Mouse (Mus musculus): ENCODE data around the gene Wnt3. TPM values are rescaled to one million over a fixed set of nuclear protein-coding genes. Genes with fewer than 3 reads are reported as not detected.
"Not testable (repeated sequence)": the region's sequence is repeated elsewhere in the genome, so short reads cannot be mapped to it uniquely, and the experiment has no call there.

The Wnt3 gene
- polyA plus RNA-seq, 1 experiment from 2014 or later = 14.8 TPM

DNA sequence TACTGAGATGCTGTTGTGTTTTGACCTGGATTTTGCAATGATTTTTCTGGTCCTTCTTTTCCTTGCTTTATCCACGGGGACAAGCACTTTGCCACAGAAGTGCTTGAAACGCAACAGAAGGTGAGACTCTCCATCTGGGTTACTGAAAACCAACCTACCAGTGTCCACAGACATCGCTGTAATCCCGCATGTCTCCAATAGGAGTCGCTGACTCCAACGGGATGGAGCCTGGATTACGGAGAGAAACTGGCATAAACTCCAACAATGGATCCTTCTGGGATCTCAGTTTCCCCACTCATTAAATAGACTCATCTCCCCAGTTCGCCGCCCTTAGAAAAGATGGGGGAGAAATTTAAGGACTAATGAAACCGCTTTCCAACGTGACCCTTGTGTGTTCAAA, 15.9 kb upstream of the Wnt3 start:
- no peak overlapping the region for H3K4me3 ChIP-seq
- no peak overlapping the region for H3K9ac ChIP-seq
- H3K9me3 ChIP-seq = no peaks in the 10 kb centered on the region
- no peak overlapping the region for H3K4me2 ChIP-seq
- no peaks in the 10 kb centered on the region; the same call in 1 of the 2 replicates for H3K4me1 ChIP-seq
- no peaks in the 10 kb centered on the region; the same call in 1 of the 2 replicates for H3K27me3 ChIP-seq (replicated peaks)
- H3K27ac ChIP-seq = no peak overlapping the region
- 49% methylated on average over 11 of the region's 11 CpGs for WGBS
- no peaks in the 10 kb centered on the region for H3K36me3 ChIP-seq (replicated peaks)
- no peak for ATAC-seq (replicated peaks)

GRCm38 (mm10) chr11:103758706-103759105, 15.2 kb upstream of the Wnt3 start:
- Histone ChIP-seq H3K36me3 (replicated peaks) (no peaks in the 10 kb centered on the region), H3K27ac (no peak overlapping the region), H3K9ac (no peak overlapping the region), H3K9me3 (no peaks in the 10 kb centered on the region), H3K4me1 (no peaks in the 10 kb centered on the region; the same call in 1 of the 2 replicates), H3K27me3 (replicated peaks) (no peaks in the 10 kb centered on the region; the same call in 1 of the 2 replicates), H3K4me3 (no peak overlapping the region), H3K4me2 (no peak overlapping the region)
- no peak for ATAC-seq (replicated peaks)
- 9% methylated on average over 6 of the region's 6 CpGs for WGBS

DNA sequence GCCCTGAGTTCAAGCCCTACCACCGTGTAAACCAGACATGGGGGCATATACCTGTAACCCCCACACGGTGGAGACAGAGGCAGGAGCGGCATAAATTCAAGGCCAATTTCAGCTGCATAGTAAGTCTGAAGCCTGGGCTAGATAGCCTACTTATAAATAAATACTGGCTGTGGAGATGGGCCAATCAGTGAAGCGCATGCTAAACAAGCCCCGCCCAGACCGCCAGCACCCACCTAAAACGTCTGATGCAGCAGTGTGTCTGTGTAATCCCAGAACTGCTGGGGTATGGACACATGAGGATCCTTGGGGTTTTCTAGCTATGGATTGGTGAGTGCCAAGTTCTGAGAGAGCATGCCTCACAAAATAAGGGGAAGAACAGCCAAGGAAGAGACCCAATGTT, 13.8 kb upstream of the Wnt3 start:
- WGBS = 65% methylated on average over 7 of the region's 7 CpGs
- Histone ChIP-seq H3K4me3 (no peak overlapping the region), H3K4me1 (peaks cover 6% of the 10 kb centered on the region; the same call in 1 of the 2 replicates), H3K4me2 (no peak overlapping the region), H3K9ac (no peak overlapping the region), H3K27ac (no peak overlapping the region), H3K36me3 (replicated peaks) (no peaks in the 10 kb centered on the region), H3K9me3 (no peaks in the 10 kb centered on the region), H3K27me3 (replicated peaks) (no peaks in the 10 kb centered on the region; the same call in 1 of the 2 replicates)
- ATAC-seq (replicated peaks) = no peak

DNA sequence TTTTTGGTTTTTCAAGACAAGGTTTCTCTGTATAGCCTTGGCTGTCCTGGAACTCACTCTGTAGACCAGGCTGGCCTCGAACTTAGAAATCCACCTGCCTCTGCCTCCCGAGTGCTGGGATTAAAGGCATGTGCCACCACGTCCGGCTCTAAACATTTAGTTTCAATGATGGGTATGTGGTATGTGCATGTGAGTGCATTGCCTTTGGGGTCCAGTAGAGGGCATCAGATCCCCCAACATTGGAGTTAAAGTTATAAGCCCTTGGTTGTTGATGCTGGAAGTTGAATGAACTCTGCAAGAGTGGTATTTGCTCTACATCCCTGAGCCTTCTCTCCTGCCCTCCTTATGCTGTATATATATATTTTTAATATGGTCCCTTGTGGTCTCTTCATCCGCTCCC, 13.1 kb upstream of the Wnt3 start:
- ATAC-seq (replicated peaks); H3K36me3 ChIP-seq (replicated peaks): not testable (repeated sequence)
- WGBS = 90% methylated on average over 5 of the region's 5 CpGs

DNA sequence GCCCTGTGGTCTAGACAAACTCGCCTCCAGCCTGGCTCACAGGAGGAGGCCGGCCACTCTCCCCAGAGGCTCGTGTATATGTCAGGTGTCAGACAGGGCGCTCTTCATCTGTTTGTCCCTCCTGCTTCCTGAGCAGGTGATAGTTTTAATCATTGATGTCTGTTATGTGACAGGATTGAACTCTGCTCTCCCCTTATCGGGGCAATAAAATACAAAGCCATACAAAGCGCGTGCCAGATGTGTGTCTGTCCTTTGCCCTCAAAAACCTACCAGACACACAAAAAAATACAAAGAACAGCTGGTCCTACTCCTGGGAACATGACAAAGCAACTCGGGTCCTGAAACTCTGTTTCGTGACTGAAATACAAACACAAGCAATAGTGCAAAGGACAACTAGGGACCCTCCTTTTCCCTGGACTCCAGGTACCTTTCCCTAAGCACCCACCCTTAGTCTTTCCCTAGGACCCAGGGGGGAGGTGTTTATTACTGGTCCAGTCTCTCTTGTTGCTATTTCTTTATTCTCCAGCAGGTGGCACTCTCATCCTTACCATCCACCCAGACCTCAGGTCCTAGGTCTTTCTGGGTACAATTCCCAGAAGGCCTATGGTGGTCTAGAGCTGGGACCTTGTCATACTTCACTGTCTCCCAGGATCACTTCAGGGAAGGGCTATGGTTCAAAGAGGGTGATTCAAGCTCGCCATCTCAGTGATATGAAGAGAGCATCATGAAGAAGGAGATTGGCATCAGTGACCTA, 10.4 kb upstream of the Wnt3 start:
- ATAC-seq (replicated peaks) = peak; percentile 62
- no peak overlapping the region for H3K4me2 ChIP-seq
- H3K4me1 ChIP-seq = peaks cover 14% of the 10 kb centered on the region
- no peaks in the 10 kb centered on the region for H3K9me3 ChIP-seq
- H3K4me3 ChIP-seq = no peak overlapping the region
- H3K27ac ChIP-seq = no peak overlapping the region
- H3K36me3 ChIP-seq (replicated peaks) = no peaks in the 10 kb centered on the region
- no peak overlapping the region for H3K9ac ChIP-seq
- 35% methylated on average over 10 of the region's 10 CpGs for WGBS
- peaks cover 4% of the 10 kb centered on the region for H3K27me3 ChIP-seq (replicated peaks)

More for the DNA sequence above, 13.1 kb upstream of the Wnt3 start:
- H3K27me3 ChIP-seq (replicated peaks); H3K9me3 ChIP-seq; H3K4me3 ChIP-seq; H3K4me2 ChIP-seq; H3K9ac ChIP-seq; H3K27ac ChIP-seq: not testable (repeated sequence)
- peaks cover 14% of the 10 kb centered on the region for H3K4me1 ChIP-seq

GRCm38 (mm10) chr11:103764601-103765000, 9.3 kb upstream of the Wnt3 start:
- 30% methylated on average over 6 of the region's 6 CpGs for WGBS
- no peaks in the 10 kb centered on the region for H3K9me3 ChIP-seq
- H3K4me3 ChIP-seq = no peak overlapping the region
- no peak overlapping the region for H3K9ac ChIP-seq
- H3K27ac ChIP-seq = no peak overlapping the region
- no peak overlapping the region for H3K4me2 ChIP-seq
- H3K4me1 ChIP-seq = peaks cover 14% of the 10 kb centered on the region
- ATAC-seq (replicated peaks) = no peak
- peaks cover 9% of the 10 kb centered on the region; the same call in 1 of the 2 replicates for H3K27me3 ChIP-seq (replicated peaks)
- no peaks in the 10 kb centered on the region for H3K36me3 ChIP-seq (replicated peaks)

DNA sequence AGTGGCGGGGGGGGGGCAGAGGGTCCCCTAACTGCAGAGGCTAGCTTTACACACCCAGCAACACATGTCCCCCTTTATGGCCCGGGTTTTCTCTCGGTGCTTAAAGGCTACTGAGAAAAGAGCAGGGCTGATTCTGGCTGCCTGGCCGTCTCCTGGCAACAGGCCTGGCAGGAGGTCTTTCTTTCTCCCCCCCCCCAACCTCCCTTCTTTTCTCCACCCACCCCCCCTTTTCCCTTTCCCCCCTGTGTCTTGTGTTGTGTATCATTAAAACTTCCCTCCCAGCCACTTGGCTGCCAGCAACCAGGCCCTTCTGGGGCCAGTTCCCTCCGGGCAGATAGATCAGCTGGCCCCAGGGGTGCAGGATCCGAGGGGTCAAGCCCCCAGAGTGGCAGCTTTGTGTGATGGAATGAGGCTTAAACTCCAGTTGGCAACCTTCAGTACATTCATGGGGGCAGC, 8.4 kb upstream of the Wnt3 start:
- H3K9ac ChIP-seq = no peak overlapping the region

DNA sequence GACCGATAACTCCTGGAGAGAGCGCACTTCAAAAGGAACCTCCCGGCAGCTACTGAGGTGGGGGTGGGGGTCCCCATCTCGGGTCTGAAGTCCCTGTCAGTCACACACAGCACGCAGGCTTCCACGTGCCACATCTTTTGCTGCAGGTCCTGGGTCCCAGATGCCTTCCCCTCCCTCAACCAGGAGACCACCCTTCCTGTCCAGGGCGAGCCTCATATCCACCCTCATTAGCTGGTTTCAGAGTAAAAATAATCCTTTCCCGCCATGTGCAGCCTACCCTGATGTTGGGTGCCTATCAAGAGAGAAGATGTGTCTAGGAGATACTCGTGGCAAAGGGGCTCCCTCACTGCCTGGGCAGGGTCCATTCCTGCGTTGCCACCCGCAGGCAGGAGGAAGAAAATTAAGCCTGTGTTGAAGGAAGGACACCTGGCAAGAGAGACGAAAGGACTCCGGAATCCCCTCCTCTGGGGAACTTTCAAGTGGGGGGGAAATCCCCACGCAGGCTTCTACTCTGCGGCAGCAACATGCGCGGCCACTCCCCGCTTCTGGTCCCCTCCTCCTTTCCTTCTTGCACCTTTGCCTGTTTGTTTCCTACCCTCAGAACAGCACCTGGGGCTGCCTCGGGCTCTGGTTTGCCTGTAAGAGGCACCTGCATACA, 2.7 kb upstream of the Wnt3 start:
- no peak for ATAC-seq (replicated peaks)
- H3K27me3 ChIP-seq (replicated peaks) = peaks cover 54% of the 10 kb centered on the region
- peak overlapping the region; percentile 87 for H3K4me2 ChIP-seq
- WGBS = 2% methylated on average over 19 of the region's 19 CpGs
- no peak overlapping the region for H3K27ac ChIP-seq
- H3K9me3 ChIP-seq = no peaks in the 10 kb centered on the region
- no peaks in the 10 kb centered on the region for H3K36me3 ChIP-seq (replicated peaks)
- no peak overlapping the region for H3K9ac ChIP-seq
- peak overlapping the region; percentile 20; the same call in 1 of the 2 replicates for H3K4me3 ChIP-seq
- H3K4me1 ChIP-seq = peaks cover 44% of the 10 kb centered on the region

More for the DNA sequence above, 8.4 kb upstream of the Wnt3 start:
- Histone ChIP-seq H3K36me3 (replicated peaks) (no peaks in the 10 kb centered on the region), H3K27me3 (replicated peaks) (peaks cover 17% of the 10 kb centered on the region), H3K9me3 (no peaks in the 10 kb centered on the region), H3K4me1 (peaks cover 17% of the 10 kb centered on the region), H3K27ac (peak overlapping the region; percentile 38; the same call in 1 of the 2 replicates), H3K4me2 (no peak overlapping the region), H3K4me3 (no peak overlapping the region)
- ATAC-seq (replicated peaks) = peak; percentile 75
- WGBS = 8% methylated on average over 6 of the region's 6 CpGs

GRCm38 (mm10) chr11:103772505-103773386, 1.2 kb upstream of the Wnt3 start:
- Histone ChIP-seq H3K27ac (peak overlapping the region; percentile 70; the same call in 1 of the 2 replicates), H3K36me3 (replicated peaks) (no peaks in the 10 kb centered on the region), H3K4me2 (peak overlapping the region; percentile 87), H3K9me3 (no peaks in the 10 kb centered on the region), H3K4me1 (peaks cover 57% of the 10 kb centered on the region), H3K4me3 (peak overlapping the region; percentile 49), H3K9ac (peak overlapping the region; percentile 41; the same call in 1 of the 2 replicates), H3K27me3 (replicated peaks) (peaks cover 52% of the 10 kb centered on the region)
- ATAC-seq (replicated peaks) = no peak
- WGBS = 2% methylated on average over 23 of the region's 23 CpGs

GRCm38 (mm10) chr11:103774228-103774530, 229 bp downstream of the Wnt3 start:
- Histone ChIP-seq H3K9ac (peak overlapping the region; percentile 31), H3K27me3 (replicated peaks) (peaks cover 52% of the 10 kb centered on the region), H3K27ac (peak overlapping the region; percentile 70), H3K4me1 (peaks cover 58% of the 10 kb centered on the region), H3K9me3 (no peaks in the 10 kb centered on the region), H3K4me3 (peak overlapping the region; percentile 49), H3K36me3 (replicated peaks) (no peaks in the 10 kb centered on the region), H3K4me2 (peak overlapping the region; percentile 87)
- 1% methylated on average over 19 of the region's 19 CpGs for WGBS
- ATAC-seq (replicated peaks) = peak; percentile 40; the same call in 1 of the 2 replicates

DNA sequence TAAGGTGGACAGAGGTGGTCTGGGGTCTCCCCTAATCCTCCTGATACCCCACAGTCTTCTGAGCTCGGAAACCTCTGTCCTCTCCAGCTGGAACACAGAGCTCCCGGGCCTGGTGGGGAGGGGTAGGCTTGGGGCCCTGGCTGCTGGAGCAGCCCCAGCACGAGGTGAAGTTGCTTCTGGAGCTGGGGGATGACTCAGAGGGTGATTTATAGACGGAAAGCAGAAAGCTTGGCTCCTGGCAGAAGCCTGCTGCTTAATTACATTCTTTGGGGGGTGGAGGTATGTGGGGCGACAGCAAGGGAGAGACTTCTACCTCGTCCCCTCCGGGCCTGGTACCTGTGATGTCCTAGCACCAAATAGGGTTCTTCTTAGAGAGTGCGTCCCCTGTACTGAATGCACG, 6.2 kb downstream of the Wnt3 start:
- no peaks in the 10 kb centered on the region for H3K36me3 ChIP-seq (replicated peaks)
- H3K9ac ChIP-seq = no peak overlapping the region
- no peak for ATAC-seq (replicated peaks)
- no peak overlapping the region for H3K4me2 ChIP-seq
- H3K4me1 ChIP-seq = peaks cover 19% of the 10 kb centered on the region; the same call in 1 of the 2 replicates
- no peaks in the 10 kb centered on the region for H3K9me3 ChIP-seq
- H3K27me3 ChIP-seq (replicated peaks) = peaks cover 13% of the 10 kb centered on the region
- WGBS = 72% methylated on average over 9 of the region's 9 CpGs
- no peak overlapping the region for H3K27ac ChIP-seq
- H3K4me3 ChIP-seq = no peak overlapping the region

DNA sequence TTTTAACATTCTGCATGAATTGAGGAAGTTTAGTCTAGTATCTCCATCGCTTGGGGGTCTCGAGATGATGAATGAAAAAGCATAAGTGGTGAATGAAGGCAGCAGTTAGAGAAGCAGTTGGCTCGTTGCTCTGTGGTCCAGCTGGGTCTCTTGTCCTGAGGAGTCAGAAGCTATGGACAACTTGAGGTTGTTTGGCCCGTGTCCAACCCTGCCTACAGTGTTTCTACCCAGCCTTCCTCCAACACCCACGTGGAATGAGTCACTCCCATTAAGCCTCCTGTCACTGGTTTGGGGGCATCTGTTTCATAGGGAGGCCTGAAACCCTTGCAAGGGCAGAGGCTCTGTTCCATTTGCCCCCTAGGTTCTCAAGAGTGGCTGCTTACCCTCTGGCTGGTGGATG, 16.0 kb downstream of the Wnt3 start:
- WGBS = 75% methylated on average over 5 of the region's 5 CpGs
- Histone ChIP-seq H3K9me3 (no peaks in the 10 kb centered on the region), H3K36me3 (replicated peaks) (no peaks in the 10 kb centered on the region), H3K27me3 (replicated peaks) (0 out of 2 replicates have a peak, but pooled peaks cover 7% of the 10 kb centered on the region), H3K4me3 (no peak overlapping the region), H3K9ac (no peak overlapping the region), H3K27ac (no peak overlapping the region), H3K4me1 (peaks cover 3% of the 10 kb centered on the region; the same call in 1 of the 2 replicates), H3K4me2 (no peak overlapping the region)
- ATAC-seq (replicated peaks) = no peak

Data from midbrain, embryonic 15.5 days (tissue).